Mouse (Mus musculus): Measurements from ENCODE around the gene Coa5. TPM values are rescaled to one million over a fixed set of nuclear protein-coding genes. Genes with fewer than 3 reads are reported as not detected.

Gene Coa5
- 51.7 and 56.2 TPM in 2 replicates for polyA plus RNA-seq (2012; ENCODE audit: insufficient read depth, insufficient read length, missing spikeins)

DNA sequence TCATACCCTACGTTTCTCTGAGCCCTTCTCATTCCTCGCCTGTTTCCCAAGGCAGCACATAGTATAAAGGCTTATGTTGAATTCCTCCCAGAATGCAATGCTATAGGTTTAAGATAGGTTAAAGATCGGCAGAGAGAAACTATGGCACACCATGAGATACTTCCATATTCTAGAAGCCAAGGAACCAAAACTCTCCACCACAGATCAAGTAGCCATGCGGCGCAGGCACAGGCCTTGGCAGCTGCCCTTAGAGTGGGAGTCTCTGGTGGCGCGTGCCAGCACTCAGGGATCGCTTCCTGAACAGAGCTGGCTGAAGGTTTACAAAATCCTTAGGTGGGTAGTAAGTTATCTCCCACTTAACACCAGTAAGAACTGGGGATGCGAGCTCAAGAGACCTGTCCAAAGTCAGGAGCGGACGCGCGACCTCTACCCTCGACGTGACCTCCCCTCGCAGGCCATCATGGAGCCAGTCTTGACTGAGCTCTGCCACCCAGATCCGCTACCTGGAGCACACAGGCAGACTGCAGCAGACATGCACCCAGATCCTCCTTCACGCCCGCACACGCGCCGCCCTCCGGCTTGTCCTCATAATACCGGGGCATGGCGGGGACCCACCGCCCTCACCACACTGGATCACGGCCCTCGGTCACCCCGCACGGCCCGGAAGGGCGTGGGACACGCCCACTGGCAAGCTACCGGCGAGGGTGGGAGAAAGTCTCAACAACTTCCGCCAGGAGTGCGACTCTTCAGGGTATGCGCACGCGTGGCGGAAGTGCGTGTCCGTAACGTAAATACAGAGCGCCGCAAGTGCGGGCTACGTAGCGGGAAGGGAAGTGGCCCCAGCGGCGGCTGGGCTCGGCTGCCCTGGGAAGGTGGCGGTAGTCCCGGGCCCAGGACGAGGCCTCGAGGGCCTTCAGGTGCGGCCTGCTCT lies at the start of gene Coa5, which contains the start of gene Unc50:
Gene Coa5 (minus strand): TSS at position 738 of the 931 bp plus-strand sequence.
Gene Unc50 (plus strand): TSS at position 774 of the 931 bp plus-strand sequence.
- H3K4me1 ChIP-seq (ENCODE audit: control insufficient read depth, insufficient read depth, low read length) = peaks cover 22% of the 10 kb centered on the region

GRCm38 (mm10) chr1:37479074-37479473 lies 49.2 kb upstream of the Coa5 start:
- Histone ChIP-seq H3K4me3 (ENCODE audit: insufficient read depth, low read length) (no peak overlapping the region), H3K27ac (ENCODE audit: insufficient read depth, low read depth, low read length) (no peak overlapping the region), H3K4me1 (ENCODE audit: control insufficient read depth, insufficient read depth, low read length) (peaks cover 35% of the 10 kb centered on the region)
- TF ChIP-seq CTCF (IDR thresholded peaks at IDR 0.05; ENCODE audit: low read depth, low read length) (no peak), POLR2A (IDR thresholded peaks at IDR 0.05; ENCODE audit: borderline replicate concordance, low read depth, low read length) (no peak)

More for the DNA sequence above, at the start of gene Coa5, which contains the start of gene Unc50:
- H3K27ac ChIP-seq (ENCODE audit: insufficient read depth, low read depth, low read length) = peak within 1 kb of the TSS; percentile 36
- peak within 1 kb of the TSS; percentile 89 for H3K4me3 ChIP-seq (ENCODE audit: insufficient read depth, low read length)
- TF ChIP-seq CTCF (IDR thresholded peaks at IDR 0.05; ENCODE audit: low read depth, low read length) (no peak), POLR2A (IDR thresholded peaks at IDR 0.05; ENCODE audit: borderline replicate concordance, low read depth, low read length) (no peak; the same call in 1 of the 2 replicates)

GRCm38 (mm10) chr1:37478416-37478815 lies 48.5 kb upstream of the Coa5 start:
- peaks cover 38% of the 10 kb centered on the region for H3K4me1 ChIP-seq (ENCODE audit: control insufficient read depth, insufficient read depth, low read length)
- H3K4me3 ChIP-seq (ENCODE audit: insufficient read depth, low read length) = peak overlapping the region; percentile 50
- TF ChIP-seq CTCF (IDR thresholded peaks at IDR 0.05; ENCODE audit: low read depth, low read length) (no peak), POLR2A (IDR thresholded peaks at IDR 0.05; ENCODE audit: borderline replicate concordance, low read depth, low read length) (no peak)
- peak overlapping the region; percentile 19 for H3K27ac ChIP-seq (ENCODE audit: insufficient read depth, low read depth, low read length)

DNA sequence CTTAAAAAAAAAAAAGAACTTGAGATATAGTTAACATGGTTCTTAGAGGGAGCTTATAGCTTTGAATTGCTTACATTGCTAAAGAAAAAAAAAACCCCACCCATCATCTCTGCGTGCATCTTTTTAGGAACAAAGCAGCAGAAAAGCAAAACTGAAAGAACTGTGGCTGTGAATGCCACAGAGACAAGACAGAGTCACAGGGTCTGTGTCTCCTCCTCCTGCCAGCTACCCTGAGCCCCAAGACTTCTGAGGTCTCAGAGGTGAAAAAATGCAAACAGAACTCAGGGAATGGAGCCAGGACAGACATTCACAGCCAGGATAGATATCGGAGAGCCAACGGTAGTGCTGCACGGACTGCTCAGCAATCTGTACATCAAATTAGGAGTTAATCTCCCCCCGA lies 48.0 kb upstream of the Coa5 start:
- TF ChIP-seq POLR2A (IDR thresholded peaks at IDR 0.05; ENCODE audit: borderline replicate concordance, low read depth, low read length) (no peak), CTCF (IDR thresholded peaks at IDR 0.05; ENCODE audit: low read depth, low read length) (no peak)
- Histone ChIP-seq H3K4me1 (ENCODE audit: control insufficient read depth, insufficient read depth, low read length) (peaks cover 43% of the 10 kb centered on the region), H3K27ac (ENCODE audit: insufficient read depth, low read depth, low read length) (peak overlapping the region; percentile 19), H3K4me3 (ENCODE audit: insufficient read depth, low read length) (peak overlapping the region; percentile 50)

DNA sequence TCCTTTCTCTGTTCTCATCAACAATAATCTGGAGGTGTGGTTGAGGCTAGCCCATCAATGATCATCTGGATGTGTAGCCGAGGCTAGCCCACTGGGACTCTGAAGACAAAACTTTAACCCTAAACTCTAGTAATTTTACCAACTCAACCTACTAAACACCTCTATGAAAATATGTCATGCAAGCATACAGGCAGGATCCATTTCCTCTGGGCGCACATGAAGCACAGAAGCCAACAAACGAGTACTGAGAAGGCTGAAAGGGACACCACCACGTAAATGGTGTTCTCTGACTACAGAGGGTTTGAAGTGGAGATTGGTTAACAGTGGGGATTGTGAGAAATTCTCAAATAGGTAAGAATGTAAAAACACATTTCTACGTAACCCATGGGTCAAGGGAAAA lies 47.3 kb upstream of the Coa5 start:
- peaks cover 49% of the 10 kb centered on the region for H3K4me1 ChIP-seq (ENCODE audit: control insufficient read depth, insufficient read depth, low read length)
- H3K4me3 ChIP-seq (ENCODE audit: insufficient read depth, low read length) = no peak overlapping the region
- no peak overlapping the region for H3K27ac ChIP-seq (ENCODE audit: insufficient read depth, low read depth, low read length)
- no peak for TF ChIP-seq CTCF (IDR thresholded peaks at IDR 0.05; ENCODE audit: low read depth, low read length)
- no peak for TF ChIP-seq POLR2A (IDR thresholded peaks at IDR 0.05; ENCODE audit: borderline replicate concordance, low read depth, low read length)

DNA sequence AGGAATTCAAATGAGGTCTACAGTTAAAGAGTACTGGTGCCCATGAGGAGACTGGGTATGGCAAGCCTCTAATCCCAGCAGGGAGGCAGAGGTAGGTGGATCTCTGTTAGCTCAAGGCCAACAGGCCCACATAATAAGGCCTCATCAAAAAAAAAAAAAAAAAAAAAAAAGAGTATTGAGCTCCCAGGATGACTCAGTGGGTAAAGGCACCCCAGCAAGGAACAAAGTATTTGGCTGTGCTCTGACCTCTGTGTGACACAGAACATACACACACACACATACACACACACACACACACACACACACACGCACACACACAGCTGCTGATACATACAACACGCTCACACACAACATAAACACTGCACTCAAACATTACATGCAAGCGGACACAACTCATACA lies 45.4 kb upstream of the Coa5 start:
- TF ChIP-seq CTCF (IDR thresholded peaks at IDR 0.05; ENCODE audit: low read depth, low read length) = no peak
- no peak for TF ChIP-seq POLR2A (IDR thresholded peaks at IDR 0.05; ENCODE audit: borderline replicate concordance, low read depth, low read length)
- peaks cover 53% of the 10 kb centered on the region for H3K4me1 ChIP-seq (ENCODE audit: control insufficient read depth, insufficient read depth, low read length)
- no peak overlapping the region for H3K4me3 ChIP-seq (ENCODE audit: insufficient read depth, low read length)
- H3K27ac ChIP-seq (ENCODE audit: insufficient read depth, low read depth, low read length) = peak overlapping the region; percentile 69

DNA sequence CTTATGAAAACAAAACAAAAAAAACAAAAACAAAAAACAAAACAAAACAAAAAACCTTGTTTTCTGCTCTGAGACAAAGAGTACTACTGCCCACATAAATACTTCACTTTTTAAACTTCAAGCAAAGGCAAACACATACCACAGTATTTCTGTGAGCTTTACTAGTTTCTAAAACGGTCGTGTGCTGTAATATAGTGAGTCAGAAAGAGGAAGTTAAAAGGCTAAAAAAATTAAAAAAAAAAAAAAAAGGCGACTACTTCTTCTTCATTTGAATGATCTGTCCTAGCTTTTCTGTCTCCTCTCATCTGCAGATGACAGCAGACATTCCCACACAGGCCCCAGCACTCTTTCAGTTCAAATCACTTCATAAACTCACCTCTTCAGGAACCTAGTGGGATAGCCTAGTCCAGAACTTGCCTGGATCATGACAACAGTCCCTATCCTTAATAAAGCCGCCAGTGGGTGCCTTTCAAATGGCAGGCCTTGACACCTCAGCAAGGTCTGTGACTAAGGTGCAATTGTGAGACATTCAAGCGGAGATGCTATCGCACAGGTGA lies 44.8 kb upstream of the Coa5 start:
- Histone ChIP-seq H3K4me3 (ENCODE audit: insufficient read depth, low read length) (peak overlapping the region; percentile 53), H3K27ac (ENCODE audit: insufficient read depth, low read depth, low read length) (peak overlapping the region; percentile 97), H3K4me1 (ENCODE audit: control insufficient read depth, insufficient read depth, low read length) (peaks cover 53% of the 10 kb centered on the region)
- TF ChIP-seq CTCF (IDR thresholded peaks at IDR 0.05; ENCODE audit: low read depth, low read length) (no peak), POLR2A (IDR thresholded peaks at IDR 0.05; ENCODE audit: borderline replicate concordance, low read depth, low read length) (no peak)

DNA sequence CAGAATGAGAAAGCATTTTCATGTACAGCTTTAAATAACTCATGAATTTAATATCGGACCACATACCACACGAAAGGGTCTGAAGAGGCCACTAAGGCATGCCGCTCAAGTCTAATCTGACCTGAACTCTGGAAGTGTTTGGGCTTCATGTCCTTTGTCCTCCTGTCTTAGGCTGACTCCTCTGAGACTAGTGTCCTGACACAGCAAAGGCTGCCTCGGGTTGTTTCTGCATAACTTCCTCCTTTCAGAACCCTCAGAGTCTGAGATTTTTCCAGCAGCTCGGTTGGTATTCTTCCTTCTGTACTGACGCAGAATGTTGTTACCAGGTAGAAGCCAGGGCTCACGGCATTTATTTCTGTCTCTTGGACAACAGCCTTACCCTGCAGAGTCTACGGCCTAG lies 44.1 kb upstream of the Coa5 start:
- Histone ChIP-seq H3K4me1 (ENCODE audit: control insufficient read depth, insufficient read depth, low read length) (peaks cover 53% of the 10 kb centered on the region), H3K4me3 (ENCODE audit: insufficient read depth, low read length) (peak overlapping the region; percentile 53), H3K27ac (ENCODE audit: insufficient read depth, low read depth, low read length) (peak overlapping the region; percentile 97)
- TF ChIP-seq POLR2A (IDR thresholded peaks at IDR 0.05; ENCODE audit: borderline replicate concordance, low read depth, low read length) (no peak), CTCF (IDR thresholded peaks at IDR 0.05; ENCODE audit: low read depth, low read length) (no peak)

DNA sequence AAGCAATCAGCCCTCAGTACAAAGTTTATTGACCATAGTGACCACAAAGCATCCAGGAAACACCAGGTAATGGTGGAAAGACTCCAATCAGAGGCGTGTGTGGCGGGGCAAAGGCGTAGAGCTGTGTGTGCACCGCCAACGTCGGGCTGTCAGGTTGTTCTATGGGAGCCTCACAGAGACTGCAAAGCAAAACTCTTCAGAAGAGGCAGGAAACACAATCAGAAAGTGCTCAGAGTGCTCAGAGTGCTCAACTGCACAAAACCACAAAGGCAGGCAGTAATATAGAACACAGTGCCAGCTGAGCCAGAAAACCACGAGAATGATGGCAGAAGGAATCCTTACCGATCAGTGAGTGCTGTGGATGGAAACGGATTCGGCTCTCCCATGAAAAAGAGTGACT lies 43.3 kb upstream of the Coa5 start:
- Histone ChIP-seq H3K4me1 (ENCODE audit: control insufficient read depth, insufficient read depth, low read length) (peaks cover 49% of the 10 kb centered on the region), H3K27ac (ENCODE audit: insufficient read depth, low read depth, low read length) (peak overlapping the region; percentile 97), H3K4me3 (ENCODE audit: insufficient read depth, low read length) (peak overlapping the region; percentile 53)
- no peak for TF ChIP-seq POLR2A (IDR thresholded peaks at IDR 0.05; ENCODE audit: borderline replicate concordance, low read depth, low read length)
- TF ChIP-seq CTCF (IDR thresholded peaks at IDR 0.05; ENCODE audit: low read depth, low read length) = no peak
